Mouse (Mus musculus) forebrain, embryonic 11.5 days (tissue): ENCODE measurements around the gene Cenpu. TPM values are rescaled to one million over a fixed set of nuclear protein-coding genes. Genes with fewer than 3 reads are reported as not detected.

ENCODE experiments used
- ATAC-seq: fragments of 200-750 bp; cut with Nextera tagmentation; replicated peaks from 2 replicates; pipeline ENCODE4 v1.8.0; 2017; ENCODE audit warnings: moderate TSS enrichment; ENCODE audit not compliant: low FRiP score
- DNase-seq: peaks from one replicate; pipeline ENCODE4 v3.0.0-alpha.2; 2017; ENCODE audit warnings: low spot score
- H3K27ac ChIP-seq: fragments of 300-500 bp; sonication (generic); 2 replicates; pipeline ENCODE4 v1.5.1; 2014; ENCODE audit warnings: low read depth, low read length
- H3K27me3 ChIP-seq: fragments of 300-500 bp; sonication (generic); 2 replicates; pipeline ENCODE4 v1.6.1; 2014; ENCODE audit warnings: mild to moderate bottlenecking, low read length, mixed read lengths; ENCODE audit not compliant: control insufficient read depth, insufficient read depth
- H3K36me3 ChIP-seq: fragments of 300-500 bp; sonication (generic); 2 replicates; pipeline ENCODE4 v1.6.1; 2014; ENCODE audit warnings: mild to moderate bottlenecking, low read length, moderate library complexity, mixed read lengths; ENCODE audit not compliant: control insufficient read depth, insufficient read depth
- H3K4me1 ChIP-seq: fragments of 300-500 bp; sonication (generic); replicated peaks from 2 replicates; pipeline ENCODE4 v1.6.1; 2014; ENCODE audit warnings: low read length, mixed read lengths; ENCODE audit not compliant: control insufficient read depth, insufficient read depth
- H3K4me2 ChIP-seq: fragments of 300-500 bp; sonication (generic); 2 replicates; pipeline ENCODE4 v1.6.1; 2014; ENCODE audit warnings: low read depth, mild to moderate bottlenecking, low read length, moderate library complexity, mixed read lengths; ENCODE audit not compliant: severe bottlenecking
- H3K4me3 ChIP-seq: fragments of 300-500 bp; sonication (generic); 2 replicates; pipeline ENCODE4 v1.5.1; 2014; ENCODE audit warnings: low read depth, low read length
- H3K9ac ChIP-seq: fragments of 300-500 bp; sonication (generic); 2 replicates; pipeline ENCODE4 v1.6.1; 2014; ENCODE audit warnings: low read length
- H3K9me3 ChIP-seq: fragments of 300-500 bp; sonication (generic); 2 replicates; pipeline ENCODE4 v1.6.1; 2016; ENCODE audit warnings: low read length, mixed read lengths; ENCODE audit not compliant: control insufficient read depth
- WGBS: fragments of 180-500 bp; shearing (Covaris S2); extraction: QIAGEN DNeasy Blood & Tissue Kit; methylation state at CpG from one replicate; pipeline ENCODE4 v1.1.7; 2014; 5-methylcytosine and 5-hydroxymethylcytosine counted together
- polyA plus RNA-seq: library from polyadenylated mRNA; unstranded; fragments of >200 nt; fragmentation: Nextera tagmentation; extraction: Ambion mirVana; gene quantifications from 2 replicates; pipeline ENCODE4 v1.2.1, GENCODE M21; 2014

Cenpu gene
- polyA plus RNA-seq, 1 experiment from 2014 or later = 32.6 TPM

- no peaks in the 10 kb centered on the region for H3K27me3 ChIP-seq
- H3K36me3 ChIP-seq = peaks cover 5% of the 10 kb centered on the region; the same call in 1 of the 2 replicates
- 79% methylated on average over 7 of the region's 7 CpGs for WGBS
- no peaks in the 10 kb centered on the region for H3K4me1 ChIP-seq
- H3K9ac ChIP-seq = no peak overlapping the region
- H3K27ac ChIP-seq = no peak overlapping the region
- no peak overlapping the region for H3K4me3 ChIP-seq
- ATAC-seq = no peak
- H3K9me3 ChIP-seq = no peaks in the 10 kb centered on the region
- no peak for DNase-seq
- H3K4me2 ChIP-seq = no peak overlapping the region
Measured at GRCm38 (mm10) chr8:46627881-46628280, 76.1 kb downstream of the Cenpu start.

- Histone ChIP-seq H3K4me1 (no peaks in the 10 kb centered on the region), H3K27ac (no peak overlapping the region), H3K9me3 (no peaks in the 10 kb centered on the region), H3K4me3 (no peak overlapping the region), H3K36me3 (peaks cover 6% of the 10 kb centered on the region; the same call in 1 of the 2 replicates), H3K4me2 (no peak overlapping the region), H3K27me3 (no peaks in the 10 kb centered on the region), H3K9ac (no peak overlapping the region)
- WGBS = 97% methylated on average over 1 of the region's 1 CpGs
- ATAC-seq (no peak), DNase-seq (no peak)
Measured at GRCm38 (mm10) chr8:46628645-46629044, 76.8 kb downstream of the Cenpu start.

Other genes with a start within 250 kb of the Cenpu start
- 6.2 and 6.7 TPM in 2 replicates for gene Acsl1, start 81.0 kb upstream of the Cenpu start, polyA plus RNA-seq
- 7.9 and 14.9 TPM in 2 replicates for gene Primpol, start 65.2 kb downstream of the Cenpu start, polyA plus RNA-seq
- gene Casp3, start 65.3 kb downstream of the Cenpu start, polyA plus RNA-seq = 136 and 144 TPM in 2 replicates
- 7.7 and 12.8 TPM in 2 replicates for gene Irf2, start 187.7 kb downstream of the Cenpu start, polyA plus RNA-seq